Mouse (Mus musculus) MEL (cell line): ENCODE measurements around the gene Arhgef33.
A peak's percentile ranks its signal among the peaks of the same experiment; 100 is the strongest.

ENCODE experiments used
- CTCF ChIP-seq, 3 experiments: IDR thresholded peaks in 2 of 3; conservative IDR thresholded peaks in 1 of 3; 2 replicates each; pipeline ENCODE4 v1.5.1; 2011 to 2012; ENCODE audit warnings: low read length in 3 of 3, low read depth in 2 of 3, mild to moderate bottlenecking in 2 of 3, improper control_type of control experiment in 1 of 3, inconsistent platforms in 1 of 3, mixed read lengths in 1 of 3, moderate library complexity in 1 of 3; ENCODE audit not compliant: control insufficient read depth in 1 of 3, insufficient read depth in 1 of 3, poor library complexity in 1 of 3, severe bottlenecking in 1 of 3
- JUND ChIP-seq: IDR thresholded peaks from 2 replicates; pipeline ENCODE4 v1.6.1; 2011; ENCODE audit warnings: low read depth, mild to moderate bottlenecking, improper control_type of control experiment, low read length
- MYC ChIP-seq: IDR thresholded peaks from 2 replicates; pipeline ENCODE4 v1.6.1; 2011; ENCODE audit warnings: low read depth, mild to moderate bottlenecking, low read length, improper control_type of control experiment, moderate library complexity
- POLR2A ChIP-seq, 2 experiments: IDR thresholded peaks; 2 replicates each; pipeline ENCODE4 v1.6.1; 2011 to 2012; ENCODE audit warnings: low read length in 2 of 2, mild to moderate bottlenecking in 2 of 2, control low read depth in 1 of 2, improper control_type of control experiment in 1 of 2, low read depth in 1 of 2, moderate library complexity in 1 of 2; ENCODE audit not compliant: control insufficient read depth in 1 of 2, insufficient read depth in 1 of 2, poor library complexity in 1 of 2
- RAD21 ChIP-seq: IDR thresholded peaks from 2 replicates; pipeline ENCODE4 v1.6.1; 2011; ENCODE audit warnings: mild to moderate bottlenecking, low read depth, low read length, improper control_type of control experiment
- RCOR1 ChIP-seq: IDR thresholded peaks from 2 replicates; pipeline ENCODE4 v1.6.1; 2012; ENCODE audit warnings: low read depth, mild to moderate bottlenecking, inconsistent platforms, low read length, improper control_type of control experiment
- TCF12 ChIP-seq: IDR thresholded peaks from 2 replicates; pipeline ENCODE4 v1.6.1; 2014; ENCODE audit warnings: low read depth, mild to moderate bottlenecking, inconsistent platforms, low read length, improper control_type of control experiment, moderate library complexity
- UBTF ChIP-seq: IDR thresholded peaks from 2 replicates; pipeline ENCODE4 v1.6.1; 2012; ENCODE audit warnings: low read depth, mild to moderate bottlenecking, inconsistent platforms, low read length, improper control_type of control experiment, moderate library complexity, borderline replicate concordance; ENCODE audit not compliant: insufficient read depth
- ZC3H11A ChIP-seq: IDR thresholded peaks from 2 replicates; pipeline ENCODE4 v1.6.1; 2012; ENCODE audit warnings: low read depth, mild to moderate bottlenecking, inconsistent platforms, low read length, improper control_type of control experiment
- ZKSCAN1 ChIP-seq: IDR thresholded peaks from 2 replicates; pipeline ENCODE4 v1.6.1; 2012; ENCODE audit warnings: low read depth, mild to moderate bottlenecking, inconsistent platforms, low read length, improper control_type of control experiment, moderate library complexity

GRCm38 (mm10) chr17:80431997-80432396 lies 124.8 kb downstream of the Arhgef33 start:
- TF ChIP-seq POLR2A (IDR thresholded peaks at IDR 0.05; ENCODE audit: control insufficient read depth in 1 of 2, insufficient read depth in 1 of 2, low read depth in 1 of 2, low read length in 2 of 2, poor library complexity in 1 of 2) = no peak
- no peak for TF ChIP-seq ZKSCAN1
- no peak; the same call in 1 of the 2 replicates for TF ChIP-seq RCOR1
- TF ChIP-seq JUND = 0 out of 2 replicates have a peak, but pooled peaks have one; percentile 58
- TF ChIP-seq ZC3H11A = no peak
- 0 out of 2 replicates have a peak, but pooled peaks have one; percentile 51 for TF ChIP-seq MYC
- TF ChIP-seq RAD21 = no peak
- no peak for TF ChIP-seq UBTF
- TF ChIP-seq CTCF (IDR thresholded peaks at IDR 0.05 in 2 of 3, conservative IDR thresholded peaks at IDR 0.05 in 1 of 3; ENCODE audit: control insufficient read depth in 1 of 3, insufficient read depth in 1 of 3, low read depth in 2 of 3, low read length in 3 of 3, poor library complexity in 1 of 3, severe bottlenecking in 1 of 3) = no peak
- TF ChIP-seq TCF12 = no peak
